Mouse (Mus musculus): Measurements from ENCODE around the gene Nek7. TPM values are rescaled to one million over a fixed set of nuclear protein-coding genes. Genes with fewer than 3 reads are reported as not detected.

The Nek7 gene
- polyA plus RNA-seq, 1 experiment from 2014 or later: 30.6 TPM

GRCm38 (mm10) chr1:138542170-138542515 is 77.8 kb downstream of the Nek7 start:
- Histone ChIP-seq H3K9ac (ENCODE audit: low read length) (no peak overlapping the region), H3K36me3 (ENCODE audit: control insufficient read depth, insufficient read depth, low read length) (no peaks in the 10 kb centered on the region), H3K27ac (ENCODE audit: low read depth, low read length) (no peak overlapping the region), H3K4me1 (ENCODE audit: control insufficient read depth, insufficient read depth, low read length) (no peaks in the 10 kb centered on the region; the same call in 1 of the 2 replicates), H3K4me2 (no peak overlapping the region), H3K4me3 (ENCODE audit: low read depth, low read length) (no peak overlapping the region), H3K27me3 (ENCODE audit: control insufficient read depth, insufficient read depth, low read length) (no peaks in the 10 kb centered on the region), H3K9me3 (ENCODE audit: control insufficient read depth, low read length) (no peaks in the 10 kb centered on the region)
- 80% methylated on average over 1 of the region's 1 CpGs for WGBS
- DNase-seq (ENCODE audit: low spot score, missing footprints) (no peak), ATAC-seq (ENCODE audit: low FRiP score) (no peak)

- H3K4me1 ChIP-seq (ENCODE audit: control insufficient read depth, insufficient read depth, low read length): no peaks in the 10 kb centered on the region; the same call in 1 of the 2 replicates
- H3K4me2 ChIP-seq: no peak overlapping the region
- no peaks in the 10 kb centered on the region for H3K9me3 ChIP-seq (ENCODE audit: control insufficient read depth, low read length)
- DNase-seq (ENCODE audit: low spot score, missing footprints) (no peak), ATAC-seq (ENCODE audit: low FRiP score) (no peak)
- H3K9ac ChIP-seq (ENCODE audit: low read length): no peak overlapping the region
- no peaks in the 10 kb centered on the region for H3K27me3 ChIP-seq (ENCODE audit: control insufficient read depth, insufficient read depth, low read length)
- WGBS: 70% methylated on average over 8 of the region's 8 CpGs
- no peak overlapping the region for H3K27ac ChIP-seq (ENCODE audit: low read depth, low read length)
- no peaks in the 10 kb centered on the region for H3K36me3 ChIP-seq (ENCODE audit: control insufficient read depth, insufficient read depth, low read length)
- no peak overlapping the region for H3K4me3 ChIP-seq (ENCODE audit: low read depth, low read length)
Observed at GRCm38 (mm10) chr1:138541495-138542169, 78.3 kb downstream of the Nek7 start.

GRCm38 (mm10) chr1:138539713-138540112 is 80.2 kb downstream of the Nek7 start:
- no peak overlapping the region for H3K9ac ChIP-seq (ENCODE audit: low read length)
- no peak overlapping the region for H3K4me3 ChIP-seq (ENCODE audit: low read depth, low read length)
- no peaks in the 10 kb centered on the region for H3K27me3 ChIP-seq (ENCODE audit: control insufficient read depth, insufficient read depth, low read length)
- WGBS: 65% methylated on average over 1 of the region's 1 CpGs
- no peak for ATAC-seq (ENCODE audit: low FRiP score)
- no peaks in the 10 kb centered on the region for H3K9me3 ChIP-seq (ENCODE audit: control insufficient read depth, low read length)
- no peaks in the 10 kb centered on the region for H3K36me3 ChIP-seq (ENCODE audit: control insufficient read depth, insufficient read depth, low read length)
- H3K4me1 ChIP-seq (ENCODE audit: control insufficient read depth, insufficient read depth, low read length): no peaks in the 10 kb centered on the region; the same call in 1 of the 2 replicates
- no peak overlapping the region for H3K27ac ChIP-seq (ENCODE audit: low read depth, low read length)
- H3K4me2 ChIP-seq: no peak overlapping the region
- DNase-seq (ENCODE audit: low spot score, missing footprints): no peak

GRCm38 (mm10) chr1:138538217-138538616 is 81.7 kb downstream of the Nek7 start:
- Histone ChIP-seq H3K9ac (ENCODE audit: low read length) (no peak overlapping the region), H3K9me3 (ENCODE audit: control insufficient read depth, low read length) (no peaks in the 10 kb centered on the region), H3K4me2 (no peak overlapping the region), H3K4me1 (ENCODE audit: control insufficient read depth, insufficient read depth, low read length) (no peaks in the 10 kb centered on the region; the same call in 1 of the 2 replicates), H3K4me3 (ENCODE audit: low read depth, low read length) (no peak overlapping the region), H3K27ac (ENCODE audit: low read depth, low read length) (no peak overlapping the region), H3K36me3 (ENCODE audit: control insufficient read depth, insufficient read depth, low read length) (no peaks in the 10 kb centered on the region), H3K27me3 (ENCODE audit: control insufficient read depth, insufficient read depth, low read length) (no peaks in the 10 kb centered on the region)
- DNase-seq (ENCODE audit: low spot score, missing footprints) (no peak), ATAC-seq (ENCODE audit: low FRiP score) (0 out of 2 replicates have a peak, but pooled peaks have one; percentile 12)

DNA sequence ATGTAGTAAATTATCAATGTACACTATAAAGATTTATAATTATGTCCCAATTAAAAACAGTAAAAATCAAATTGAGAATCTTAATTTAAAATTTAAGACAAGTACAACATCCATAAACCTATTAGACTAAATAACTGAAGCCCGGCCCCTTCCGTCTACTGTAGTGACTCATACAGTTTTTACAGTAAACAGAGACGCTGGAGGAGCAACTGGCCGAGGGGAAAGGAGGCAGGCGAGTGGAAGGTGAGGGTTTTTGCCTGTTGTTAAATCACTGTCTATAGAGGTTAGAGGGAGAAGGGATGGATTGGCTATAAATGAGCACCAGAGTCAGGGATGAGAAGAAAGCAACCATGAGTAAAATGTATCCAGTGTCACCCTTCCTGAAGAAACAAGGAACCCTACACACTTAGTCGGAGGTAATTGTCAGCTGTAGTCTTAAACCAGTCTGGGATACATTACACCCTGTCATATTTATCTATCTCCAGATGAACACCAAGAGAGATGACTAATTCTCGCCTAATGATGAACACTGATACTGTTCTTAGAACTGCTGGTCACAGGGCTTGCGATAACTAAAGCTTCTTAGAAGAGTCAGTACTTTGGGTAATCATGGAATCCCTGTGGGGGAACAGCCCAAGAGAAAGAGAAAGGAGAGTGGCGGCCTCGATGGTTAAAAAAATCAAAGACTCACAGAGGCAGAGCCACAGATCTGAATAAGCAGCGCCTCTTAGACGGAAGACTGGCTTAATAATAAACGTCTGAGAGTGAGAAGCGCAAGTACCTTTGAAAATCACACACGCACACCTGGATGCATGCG is 84.0 kb downstream of the Nek7 start:
- H3K9me3 ChIP-seq (ENCODE audit: control insufficient read depth, low read length): no peaks in the 10 kb centered on the region
- H3K27ac ChIP-seq (ENCODE audit: low read depth, low read length): no peak overlapping the region
- no peak for ATAC-seq (ENCODE audit: low FRiP score)
- H3K4me2 ChIP-seq: no peak overlapping the region
- H3K36me3 ChIP-seq (ENCODE audit: control insufficient read depth, insufficient read depth, low read length): peaks cover 3% of the 10 kb centered on the region; the same call in 1 of the 2 replicates
- WGBS: 69% methylated on average over 16 of the region's 16 CpGs
- no peak overlapping the region for H3K9ac ChIP-seq (ENCODE audit: low read length)
- H3K27me3 ChIP-seq (ENCODE audit: control insufficient read depth, insufficient read depth, low read length): no peaks in the 10 kb centered on the region
- no peak for DNase-seq (ENCODE audit: low spot score, missing footprints)
- no peak overlapping the region for H3K4me3 ChIP-seq (ENCODE audit: low read depth, low read length)
- H3K4me1 ChIP-seq (ENCODE audit: control insufficient read depth, insufficient read depth, low read length): no peaks in the 10 kb centered on the region

GRCm38 (mm10) chr1:138530604-138531003 is 89.3 kb downstream of the Nek7 start:
- no peak for ATAC-seq (ENCODE audit: low FRiP score)

GRCm38 (mm10) chr1:138523962-138524361 is 96.0 kb downstream of the Nek7 start:
- Histone ChIP-seq H3K9ac (ENCODE audit: low read length) (no peak overlapping the region), H3K4me3 (ENCODE audit: low read depth, low read length) (no peak overlapping the region), H3K9me3 (ENCODE audit: control insufficient read depth, low read length) (no peaks in the 10 kb centered on the region), H3K27me3 (ENCODE audit: control insufficient read depth, insufficient read depth, low read length) (no peaks in the 10 kb centered on the region), H3K4me2 (no peak overlapping the region), H3K27ac (ENCODE audit: low read depth, low read length) (no peak overlapping the region), H3K36me3 (ENCODE audit: control insufficient read depth, insufficient read depth, low read length) (no peaks in the 10 kb centered on the region), H3K4me1 (ENCODE audit: control insufficient read depth, insufficient read depth, low read length) (no peaks in the 10 kb centered on the region)
- DNase-seq (ENCODE audit: low spot score, missing footprints) (no peak), ATAC-seq (ENCODE audit: low FRiP score) (no peak)
- 80% methylated on average over 6 of the region's 6 CpGs for WGBS

More at GRCm38 (mm10) chr1:138530604-138531003, 89.3 kb downstream of the Nek7 start:
- Histone ChIP-seq H3K36me3 (ENCODE audit: control insufficient read depth, insufficient read depth, low read length) (peaks cover 3% of the 10 kb centered on the region; the same call in 1 of the 2 replicates), H3K9me3 (ENCODE audit: control insufficient read depth, low read length) (no peaks in the 10 kb centered on the region), H3K27ac (ENCODE audit: low read depth, low read length) (no peak overlapping the region), H3K27me3 (ENCODE audit: control insufficient read depth, insufficient read depth, low read length) (no peaks in the 10 kb centered on the region), H3K4me3 (ENCODE audit: low read depth, low read length) (no peak overlapping the region), H3K4me1 (ENCODE audit: control insufficient read depth, insufficient read depth, low read length) (no peaks in the 10 kb centered on the region), H3K9ac (ENCODE audit: low read length) (no peak overlapping the region), H3K4me2 (no peak overlapping the region)
- no peak for DNase-seq (ENCODE audit: low spot score, missing footprints)
- WGBS: 93% methylated on average over 5 of the region's 5 CpGs

DNA sequence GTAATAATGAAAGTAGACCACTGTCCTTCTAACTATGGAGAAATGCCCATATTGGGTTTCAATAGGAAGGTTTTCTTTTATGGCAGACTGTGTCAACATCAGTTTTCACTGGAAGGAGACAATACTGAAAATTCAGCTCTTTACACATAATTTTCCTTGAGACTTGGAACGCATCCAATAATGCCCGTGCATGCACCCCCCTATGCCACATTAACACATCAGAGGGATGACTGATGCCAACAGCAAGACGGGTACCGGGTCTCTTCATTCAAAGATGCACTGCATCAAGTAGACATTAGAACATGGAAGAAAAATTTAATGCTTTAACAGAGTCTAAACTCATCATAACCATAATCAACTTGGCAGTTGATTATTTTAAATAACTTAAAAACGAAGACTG is 101.7 kb downstream of the Nek7 start:
- DNase-seq (ENCODE audit: low spot score, missing footprints) (no peak), ATAC-seq (ENCODE audit: low FRiP score) (no peak)
- WGBS: 90% methylated on average over 5 of the region's 5 CpGs
- Histone ChIP-seq H3K4me3 (ENCODE audit: low read depth, low read length) (no peak overlapping the region), H3K27me3 (ENCODE audit: control insufficient read depth, insufficient read depth, low read length) (no peaks in the 10 kb centered on the region), H3K27ac (ENCODE audit: low read depth, low read length) (no peak overlapping the region), H3K9ac (ENCODE audit: low read length) (no peak overlapping the region), H3K36me3 (ENCODE audit: control insufficient read depth, insufficient read depth, low read length) (no peaks in the 10 kb centered on the region), H3K4me2 (no peak overlapping the region), H3K4me1 (ENCODE audit: control insufficient read depth, insufficient read depth, low read length) (0 out of 2 replicates have a peak, but pooled peaks cover 2% of the 10 kb centered on the region), H3K9me3 (ENCODE audit: control insufficient read depth, low read length) (no peaks in the 10 kb centered on the region)

Data from midbrain, embryonic 11.5 days (tissue).